Mouse (Mus musculus): ENCODE measurements around the gene Ogg1.

DNA sequence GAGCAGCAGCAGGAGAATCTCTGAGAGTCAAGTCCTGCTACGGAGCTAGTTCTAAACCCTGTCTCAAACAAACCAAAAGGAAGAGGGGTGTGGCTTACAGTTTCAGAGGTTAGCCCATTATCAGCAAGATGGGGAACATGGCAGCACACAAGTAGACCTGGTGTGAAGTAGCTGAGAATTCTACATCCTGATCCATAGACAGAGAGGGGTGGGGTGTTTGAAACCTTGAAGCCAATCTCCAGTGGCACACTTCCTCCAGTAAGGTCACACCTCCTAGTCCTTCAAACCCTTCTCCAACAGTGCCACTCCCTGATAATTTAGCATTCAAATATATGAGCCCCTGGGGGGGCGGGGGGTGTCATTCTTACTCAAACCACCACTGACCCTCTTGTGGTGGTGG lies 30.7 kb upstream of the Ogg1 start:
- TF ChIP-seq POLR2A (IDR thresholded peaks at IDR 0.05; ENCODE audit: control insufficient read depth, low read depth, low read length) = no peak
- TF ChIP-seq CTCF (IDR thresholded peaks at IDR 0.05; ENCODE audit: control insufficient read depth, insufficient read depth, insufficient replicate concordance, low read depth, low read length) = no peak
